Mouse (Mus musculus) forebrain, postnatal 0 days (tissue): ENCODE results near the gene Gm45799. TPM values are rescaled to one million over a fixed set of nuclear protein-coding genes. Genes with fewer than 3 reads are reported as not detected.
A peak's percentile ranks its signal among the peaks of the same experiment; 100 is the strongest.

Source experiments
- ATAC-seq: fragments of 200-750 bp; cut with Nextera tagmentation; 2 replicates; pipeline ENCODE4 v1.8.0; 2017; ENCODE audit warnings: mild to moderate bottlenecking, moderate library complexity
- DNase-seq: peaks from one replicate; pipeline ENCODE4 v3.0.0-alpha.2; 2015
- H3K27ac ChIP-seq: fragments of 300-500 bp; sonication (generic); 2 replicates; pipeline ENCODE4 v1.5.1; 2014; ENCODE audit warnings: low read depth, mild to moderate bottlenecking, antibody characterized with exemption, low read length, moderate library complexity, mixed read lengths
- H3K27me3 ChIP-seq: fragments of 300-500 bp; sonication (generic); 2 replicates; pipeline ENCODE4 v1.6.1; 2014; ENCODE audit warnings: mild to moderate bottlenecking, low read length, mixed read lengths; ENCODE audit not compliant: insufficient read depth
- H3K36me3 ChIP-seq: fragments of 300-500 bp; sonication (generic); 2 replicates; pipeline ENCODE4 v1.6.1; 2014; ENCODE audit warnings: mild to moderate bottlenecking, moderate library complexity; ENCODE audit not compliant: insufficient read depth
- H3K4me1 ChIP-seq: fragments of 300-500 bp; sonication (generic); 2 replicates; pipeline ENCODE4 v1.6.1; 2014; ENCODE audit warnings: antibody characterized with exemption; ENCODE audit not compliant: insufficient read depth
- H3K4me2 ChIP-seq: fragments of 300-500 bp; sonication (generic); 2 replicates; pipeline ENCODE4 v1.6.1; 2014; ENCODE audit warnings: low read depth, mild to moderate bottlenecking, moderate library complexity
- H3K4me3 ChIP-seq: fragments of 300-500 bp; sonication (generic); 2 replicates; pipeline ENCODE4 v1.5.1; 2014; ENCODE audit warnings: low read depth, low read length, mixed read lengths
- H3K9ac ChIP-seq: fragments of 300-500 bp; sonication (generic); 2 replicates; pipeline ENCODE4 v1.6.1; 2014; ENCODE audit warnings: mild to moderate bottlenecking
- H3K9me3 ChIP-seq: fragments of 300-500 bp; sonication (generic); 2 replicates; pipeline ENCODE4 v1.6.1; 2016; ENCODE audit warnings: low read length
- CTCF ChIP-seq: sonication (generic); IDR thresholded peaks from 2 replicates; pipeline ENCODE4 v1.5.1; 2016; ENCODE audit warnings: antibody characterized with exemption, control low read depth, low read depth
- whole genome bisulfite sequencing: fragments of 180-500 bp; shearing (Covaris S2); extraction: QIAGEN DNeasy Blood & Tissue Kit; methylation state at CpG from one replicate; pipeline ENCODE4 v1.1.7; 2014; 5-methylcytosine and 5-hydroxymethylcytosine counted together
- polyA plus RNA-seq: library from polyadenylated mRNA; unstranded; fragments of >200 nt; fragmentation: Nextera tagmentation; extraction: Ambion mirVana; gene quantifications from 2 replicates; pipeline ENCODE4 v1.2.1, GENCODE M21; 2015
- total RNA-seq: library from RNA; depleted of rRNA; stranded (reverse); fragments of >200 nt; gene quantifications from 2 replicates; pipeline ENCODE4 v1.2.3, GENCODE M21; 2014

The Gm45799 gene
- total and polyA plus RNA-seq, 2 experiments from 2014 or later: 34.2 to 45.3 TPM

- ATAC-seq: peak; percentile 88
- peak; percentile 90 for DNase-seq
- peak within 1 kb of the TSS; percentile 74 for H3K4me2 ChIP-seq
- WGBS: 4% methylated on average over 39 of the region's 71 CpGs
- peak within 1 kb of the TSS; percentile 94 for H3K9ac ChIP-seq
- H3K9me3 ChIP-seq: no peaks in the 10 kb centered on the region
- peaks cover 22% of the 10 kb centered on the region for H3K36me3 ChIP-seq
- H3K4me1 ChIP-seq: peaks cover 14% of the 10 kb centered on the region
- peak within 1 kb of the TSS; percentile 91 for H3K27ac ChIP-seq
- no peaks in the 10 kb centered on the region for H3K27me3 ChIP-seq
- peak within 1 kb of the TSS; percentile 92 for H3K4me3 ChIP-seq
- peak; percentile 49; the same call in 1 of the 2 replicates for TF ChIP-seq CTCF
Observed at GRCm38 (mm10) chr7:105633127-105633800, 7.1 kb upstream of the Gm45799 start, which contains the start of gene Trim3. Gene Trim3, minus strand, starts transcription at chr7:105633571.

- peak overlapping the region; percentile 92 for H3K4me3 ChIP-seq
- H3K4me2 ChIP-seq: peak overlapping the region; percentile 74
- H3K9ac ChIP-seq: peak overlapping the region; percentile 94
- peak overlapping the region; percentile 91 for H3K27ac ChIP-seq
- H3K4me1 ChIP-seq: peaks cover 14% of the 10 kb centered on the region
- TF ChIP-seq CTCF: no peak
- H3K27me3 ChIP-seq: no peaks in the 10 kb centered on the region
- DNase-seq (no peak), ATAC-seq (no peak)
- H3K36me3 ChIP-seq: peaks cover 27% of the 10 kb centered on the region
- H3K9me3 ChIP-seq: no peaks in the 10 kb centered on the region
- WGBS: 6% methylated on average over 10 of the region's 10 CpGs
Observed at GRCm38 (mm10) chr7:105633801-105634135, 6.6 kb upstream of the Gm45799 start.

GRCm38 (mm10) chr7:105634272-105634920, 6.0 kb upstream of the Gm45799 start:
- Histone ChIP-seq H3K36me3 (peaks cover 29% of the 10 kb centered on the region), H3K27ac (peak overlapping the region; percentile 91; the same call in 1 of the 2 replicates), H3K4me1 (peaks cover 18% of the 10 kb centered on the region), H3K9me3 (no peaks in the 10 kb centered on the region), H3K27me3 (no peaks in the 10 kb centered on the region), H3K9ac (peak overlapping the region; percentile 94; the same call in 1 of the 2 replicates), H3K4me3 (peak overlapping the region; percentile 92), H3K4me2 (peak overlapping the region; percentile 74)
- 40% methylated on average over 9 of the region's 9 CpGs for WGBS
- TF ChIP-seq CTCF: no peak
- ATAC-seq (no peak), DNase-seq (no peak)

GRCm38 (mm10) chr7:105635726-105636125, 4.6 kb upstream of the Gm45799 start:
- TF ChIP-seq CTCF: no peak
- H3K4me3 ChIP-seq: no peak overlapping the region
- no peaks in the 10 kb centered on the region for H3K27me3 ChIP-seq
- no peak overlapping the region for H3K27ac ChIP-seq
- 82% methylated on average over 2 of the region's 2 CpGs for WGBS
- no peak overlapping the region for H3K4me2 ChIP-seq
- no peak overlapping the region for H3K9ac ChIP-seq
- H3K9me3 ChIP-seq: no peaks in the 10 kb centered on the region
- peaks cover 29% of the 10 kb centered on the region for H3K36me3 ChIP-seq
- ATAC-seq: no peak
- no peak for DNase-seq
- peaks cover 22% of the 10 kb centered on the region for H3K4me1 ChIP-seq

- TF ChIP-seq CTCF: no peak
- Histone ChIP-seq H3K9ac (no peak overlapping the region), H3K4me3 (no peak overlapping the region), H3K27ac (no peak overlapping the region), H3K4me1 (peaks cover 17% of the 10 kb centered on the region), H3K4me2 (no peak overlapping the region), H3K27me3 (no peaks in the 10 kb centered on the region), H3K9me3 (no peaks in the 10 kb centered on the region), H3K36me3 (peaks cover 29% of the 10 kb centered on the region)
- DNase-seq: no peak
- no peak for ATAC-seq
- WGBS: 89% methylated on average over 6 of the region's 6 CpGs
Observed at GRCm38 (mm10) chr7:105638776-105639175, 1.6 kb upstream of the Gm45799 start.

- ATAC-seq (no peak), DNase-seq (no peak)
- H3K27me3 ChIP-seq: no peaks in the 10 kb centered on the region
- peaks cover 17% of the 10 kb centered on the region for H3K4me1 ChIP-seq
- H3K4me3 ChIP-seq: peak overlapping the region; percentile 66
- 71% methylated on average over 9 of the region's 9 CpGs for WGBS
- no peak overlapping the region for H3K27ac ChIP-seq
- H3K36me3 ChIP-seq: peaks cover 29% of the 10 kb centered on the region
- no peak for TF ChIP-seq CTCF
- H3K9me3 ChIP-seq: no peaks in the 10 kb centered on the region
- H3K4me2 ChIP-seq: peak overlapping the region; percentile 93
- H3K9ac ChIP-seq: peak overlapping the region; percentile 86
Observed at GRCm38 (mm10) chr7:105639304-105639703, 1.0 kb upstream of the Gm45799 start.

GRCm38 (mm10) chr7:105639756-105640155, 596 bp upstream of the Gm45799 start, which contains the start of gene Timm10b:
Gene Timm10b, plus strand, starts transcription at chr7:105640056.
- Histone ChIP-seq H3K4me1 (peaks cover 17% of the 10 kb centered on the region), H3K27me3 (no peaks in the 10 kb centered on the region), H3K9me3 (no peaks in the 10 kb centered on the region), H3K4me3 (peak within 1 kb of the TSS; percentile 66), H3K9ac (peak within 1 kb of the TSS; percentile 86), H3K4me2 (peak within 1 kb of the TSS; percentile 93), H3K36me3 (peaks cover 31% of the 10 kb centered on the region), H3K27ac (peak within 1 kb of the TSS; percentile 77)
- 0 out of 2 replicates have a peak, but pooled peaks have one; percentile 2 for ATAC-seq
- TF ChIP-seq CTCF: no peak
- WGBS: 14% methylated on average over 2 of the region's 2 CpGs
- no peak for DNase-seq
